22 mouse cellular contexts compared by ENCODE assay signal in the genomic region with DNA sequence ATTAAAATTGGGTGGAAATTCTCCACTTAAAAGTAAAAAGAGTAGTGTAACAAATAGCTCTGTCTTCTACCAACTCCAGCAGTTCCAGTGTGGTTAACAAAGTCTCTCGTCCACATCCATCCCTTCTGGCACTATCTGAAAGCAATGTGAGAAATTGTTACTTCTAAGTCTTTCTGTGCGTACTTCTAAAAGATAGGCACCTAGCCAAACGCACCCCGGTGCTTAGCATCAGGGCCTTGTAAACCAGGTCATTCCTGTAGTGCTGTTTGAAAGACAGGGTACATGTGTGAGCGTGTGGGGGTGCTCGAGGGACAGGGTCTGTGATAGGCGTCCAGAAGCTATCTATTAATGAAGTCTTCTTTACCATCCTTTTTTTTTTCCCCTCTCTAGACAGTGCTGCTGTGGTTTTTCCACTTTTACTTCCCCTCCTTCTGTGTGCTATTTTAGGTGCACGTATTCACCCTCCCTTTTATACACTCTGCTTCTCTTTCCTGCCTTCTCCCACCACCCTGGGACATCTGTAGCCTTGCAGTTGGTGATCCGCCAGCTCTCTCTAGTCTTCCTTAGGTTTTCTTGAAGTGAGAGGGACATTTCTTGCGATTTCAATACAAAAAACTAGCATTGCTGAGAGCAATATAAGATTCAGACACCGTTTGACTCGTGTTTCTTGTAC. TPM values are rescaled to one million over a fixed set of nuclear protein-coding genes. Genes with fewer than 3 reads are reported as not detected.
DNase-seq lines count a peak whose midpoint lies in the region; ATAC-seq and TF ChIP-seq lines count a peak whose summit lies in the region.
"Had no signal": no experiment of that assay in that cellular context is flagged by ENCODE, and none has a peak within 500 bp of the region (broad histone marks: within the 10 kb centered on the region; RNA-seq: fewer than 3 reads in every experiment).

No protein-coding gene starts in this region.

- H3K9ac ChIP-seq in heart, adult 2 months (ENCODE audit: low read depth, low read length), result no peak overlapping the region
- no peak overlapping the region for H3K9ac ChIP-seq in forebrain, postnatal 0 days
- H3K9ac ChIP-seq: forebrain, embryonic 12.5 days; hindbrain, embryonic 14.5 days; midbrain, embryonic 15.5 days had no signal

- H3K9me3 ChIP-seq in forebrain, postnatal 0 days (ENCODE audit: low read length), result no peaks in the 10 kb centered on the region
- H3K9me3 ChIP-seq: forebrain, embryonic 12.5 days; megakaryocyte, embryonic 14.5 days; midbrain, embryonic 15.5 days had no signal

- intact Hi-C loops in heart, adult 2 months (cut with DNase I), result no loop called here
- intact Hi-C loops in left cerebral cortex, postnatal 36 days (cut with DNase I), result no loop called here
- intact Hi-C loops in left cerebral cortex, postnatal 4 days (cut with DNase I), result no loop called here

- peak; percentile 46 for ATAC-seq in megakaryocyte progenitor cell, adult 5-6 weeks (replicated peaks; ENCODE audit: poor library complexity)
- ATAC-seq in forebrain, postnatal 0 days, result no peak
- ATAC-seq: midbrain, embryonic 15.5 days had no signal

- no peak overlapping the region for H3K4me3 ChIP-seq in heart, adult 2 months
- H3K4me3 ChIP-seq in forebrain, postnatal 0 days (ENCODE audit: low read depth, low read length), result no peak overlapping the region
- H3K4me3 ChIP-seq: forebrain, embryonic 12.5 days; gastrocnemius, adult 2 months; megakaryocyte, embryonic 14.5 days; midbrain, embryonic 15.5 days had no signal

- no peaks in the 10 kb centered on the region for H3K79me2 ChIP-seq in heart, adult 2 months (replicated peaks; ENCODE audit: control insufficient read depth, insufficient read depth, low read length)

- TF ChIP-seq EP300 in heart, adult 2 months (IDR thresholded peaks at IDR 0.05; ENCODE audit: insufficient read depth, low read depth, low read length), result no peak

- no peaks in the 10 kb centered on the region for H3K27me3 ChIP-seq in heart, adult 2 months (ENCODE audit: control insufficient read depth, insufficient read depth, low read length)
- no peaks in the 10 kb centered on the region for H3K27me3 ChIP-seq in forebrain, postnatal 0 days (ENCODE audit: insufficient read depth, low read length)
- H3K27me3 ChIP-seq: forebrain, embryonic 12.5 days had no signal

- 48% methylated on average over 12 of the region's 12 CpGs for WGBS in heart, adult 2 months
- WGBS in forebrain, postnatal 0 days, result 87% methylated on average over 12 of the region's 12 CpGs

- no peaks in the 10 kb centered on the region; the same call in 1 of the 2 replicates for H3K4me1 ChIP-seq in heart, adult 2 months (ENCODE audit: control insufficient read depth, insufficient read depth, low read length)
- H3K4me1 ChIP-seq in forebrain, postnatal 0 days (ENCODE audit: insufficient read depth), result no peaks in the 10 kb centered on the region

- no peak for TF ChIP-seq POLR2A in heart, adult 2 months (IDR thresholded peaks at IDR 0.05; ENCODE audit: insufficient read depth, low read depth, low read length)

- TF ChIP-seq CTCF in heart, adult 2 months (IDR thresholded peaks at IDR 0.05), result no peak
- TF ChIP-seq CTCF in forebrain, postnatal 0 days (IDR thresholded peaks at IDR 0.05; ENCODE audit: low read depth), result no peak

- no peaks in the 10 kb centered on the region for H3K36me3 ChIP-seq in heart, adult 2 months (ENCODE audit: control insufficient read depth, insufficient read depth, low read length)
- H3K36me3 ChIP-seq in forebrain, postnatal 0 days (ENCODE audit: insufficient read depth), result no peaks in the 10 kb centered on the region
- H3K36me3 ChIP-seq: forebrain, embryonic 12.5 days; midbrain, embryonic 15.5 days had no signal

- no peak overlapping the region for H3K4me2 ChIP-seq in forebrain, postnatal 0 days (ENCODE audit: low read depth)
- H3K4me2 ChIP-seq: forebrain, embryonic 12.5 days; hindbrain, embryonic 14.5 days; midbrain, embryonic 15.5 days had no signal

- DNase-seq in heart, adult 11 months, result peak; percentile 83
- no peak for DNase-seq in heart, adult 2 months
- peak; percentile 40 for DNase-seq in left cerebral cortex, postnatal 36 days (ENCODE audit: low spot score in 2 of 2)
- no peak for DNase-seq in left cerebral cortex, postnatal 4 days
- peak; percentile 38 for DNase-seq in MEL-GATA-1-ER (ENCODE audit: extremely low read depth, low read depth)
- DNase-seq in forebrain, postnatal 0 days, result no peak
- no peak for DNase-seq in gastrocnemius, postnatal 25 days
- DNase-seq: adrenal gland, adult 2 months; cerebellum, adult 9-10 months; gastrocnemius, adult 2 months; heart, postnatal 14 days; kidney, adult 9 months; kidney, postnatal 36 days; layer of hippocampus, adult 9-11 months; liver; lung, postnatal 10 days; thymus, postnatal 25 days had no signal

- no peak overlapping the region for H3K27ac ChIP-seq in heart, adult 2 months
- H3K27ac ChIP-seq in forebrain, postnatal 0 days (ENCODE audit: low read depth, low read length), result no peak overlapping the region
- H3K27ac ChIP-seq: forebrain, embryonic 12.5 days; gastrocnemius, adult 2 months; hindbrain, embryonic 14.5 days; midbrain, embryonic 15.5 days had no signal

RNA-seq across cellular contexts. Expression of a gene that starts 4.9 kb away (rescaled TPM):
- 1 to 10 TPM in 1 of 2 experiments, under 1 TPM in 1; 0.55 to 1.2 TPM for total RNA-seq in heart, adult 2 months (2021)
- polyA plus RNA-seq in heart, adult 2 months (2012; rRNA removed), result 1.3 and 1.5 TPM in 2 replicates
- 1 to 10 TPM; 1.2 to 1.8 TPM for total RNA-seq in left cerebral cortex, postnatal 36 days (2021)
- total RNA-seq in left cerebral cortex, postnatal 4 days (2021), result under 1 TPM; 0.30 to 0.36 TPM
- 2.2 and 2.4 TPM in 2 replicates for total RNA-seq in megakaryocyte progenitor cell, adult 5-6 weeks (2015)
- 1.4 and 2.3 TPM in 2 replicates for total RNA-seq in megakaryocyte progenitor cell, adult 5-6 weeks (2017)
- total RNA-seq in forebrain, postnatal 0 days (2014; rRNA removed), result 0.05 and 0.54 TPM in 2 replicates
- 0.09 and 0.17 TPM in 2 replicates for polyA plus RNA-seq in forebrain, postnatal 0 days (2015; fragmentation: Nextera tagmentation; extraction: Ambion mirVana)
- under 1 TPM in 1 of 2 experiments, not detected in 1; 0.10 TPM for total RNA-seq in gastrocnemius, postnatal 25 days (2021)

Comparison
In these comparisons a context has a peak if more than half of its experiments do, and no peak if none do; other contexts are left out.
1. DNase-seq: peak in heart, adult 11 months (single experiment), left cerebral cortex, postnatal 36 days (2 of 2) and MEL-GATA-1-ER (single experiment); none in heart, adult 2 months (0 of 2), left cerebral cortex, postnatal 4 days (single experiment), forebrain, postnatal 0 days (single experiment) and gastrocnemius, postnatal 25 days (single experiment).